Mouse (Mus musculus) myocyte (in vitro differentiated cells): Measurements from ENCODE around the gene Tbce. TPM values are rescaled to one million over a fixed set of nuclear protein-coding genes. Genes with fewer than 3 reads are reported as not detected.
"Not testable (repeated sequence)": the region's sequence is repeated elsewhere in the genome, so short reads cannot be mapped to it uniquely, and the experiment has no call there.

Experiments used
- H3K27me3 ChIP-seq: one replicate; pipeline ENCODE4 v1.6.1; 2011; ENCODE audit not compliant: control insufficient read depth, insufficient read depth, insufficient read length
- H3K36me3 ChIP-seq: one replicate; pipeline ENCODE4 v1.6.1; 2011; ENCODE audit not compliant: control insufficient read depth, insufficient read depth
- H3K4me2 ChIP-seq: one replicate; pipeline ENCODE4 v1.6.1; 2011; ENCODE audit warnings: low read depth, control low read depth
- H3K4me3 ChIP-seq: one replicate; pipeline ENCODE4 v1.5.1; 2011; ENCODE audit warnings: mild to moderate bottlenecking, control low read depth, moderate library complexity
- H3K79me2 ChIP-seq: one replicate; pipeline ENCODE4 v1.6.1; 2011; ENCODE audit not compliant: control insufficient read depth, insufficient read depth
- H3ac ChIP-seq: one replicate; pipeline ENCODE4 v1.6.1; 2011; ENCODE audit not compliant: control insufficient read depth, insufficient read length
- CEBPB ChIP-seq: IDR thresholded peaks from 2 replicates; pipeline ENCODE4 v1.6.1; 2011; ENCODE audit warnings: mild to moderate bottlenecking, moderate library complexity; ENCODE audit not compliant: poor library complexity, insufficient read depth, severe bottlenecking
- E2F4 ChIP-seq: IDR thresholded peaks from one replicate; pipeline ENCODE4 v1.6.1; 2011; ENCODE audit warnings: mild to moderate bottlenecking, control low read depth, moderate library complexity; ENCODE audit not compliant: insufficient read depth
- MAX ChIP-seq: IDR thresholded peaks from one replicate; pipeline ENCODE4 v1.6.1; 2011; ENCODE audit warnings: low read depth, mild to moderate bottlenecking, control low read depth
- MYOD1 ChIP-seq, 3 experiments: IDR thresholded peaks; one replicate each; pipeline ENCODE4 v1.6.1; 2011; ENCODE audit warnings: control low read depth in 2 of 3, low read depth in 2 of 3, mild to moderate bottlenecking in 2 of 3, moderate library complexity in 1 of 3; ENCODE audit not compliant: insufficient read length in 2 of 3, control insufficient read depth in 1 of 3
- MYOG ChIP-seq, 3 experiments: IDR thresholded peaks; one replicate each; pipeline ENCODE4 v1.6.1; 2011; ENCODE audit warnings: control low read depth in 2 of 3, low read depth in 2 of 3, mild to moderate bottlenecking in 2 of 3; ENCODE audit not compliant: insufficient read length in 2 of 3, control insufficient read depth in 1 of 3, insufficient read depth in 1 of 3
- POLR2A ChIP-seq: IDR thresholded peaks from one replicate; pipeline ENCODE4 v1.6.1; 2011; ENCODE audit warnings: low read depth, mild to moderate bottlenecking, control low read depth, moderate library complexity; ENCODE audit not compliant: insufficient read length
- POLR2AphosphoS2 ChIP-seq: IDR thresholded peaks from one replicate; pipeline ENCODE4 v1.6.1; 2011; ENCODE audit warnings: low read depth, control low read depth; ENCODE audit not compliant: insufficient read length
- REST ChIP-seq: IDR thresholded peaks from one replicate; pipeline ENCODE4 v1.6.1; 2011; ENCODE audit warnings: mild to moderate bottlenecking, control low read depth, moderate library complexity; ENCODE audit not compliant: insufficient read depth, insufficient read length
- SRF ChIP-seq: IDR thresholded peaks from one replicate; pipeline ENCODE4 v1.6.1; 2011; ENCODE audit warnings: low read depth; ENCODE audit not compliant: control insufficient read depth, insufficient read length
- TCF12 ChIP-seq: IDR thresholded peaks from one replicate; pipeline ENCODE4 v1.6.1; 2011; ENCODE audit warnings: mild to moderate bottlenecking, control low read depth; ENCODE audit not compliant: poor library complexity, insufficient read depth, severe bottlenecking
- TCF3 ChIP-seq: IDR thresholded peaks from one replicate; pipeline ENCODE4 v1.6.1; 2011; ENCODE audit warnings: low read depth, control low read depth; ENCODE audit not compliant: insufficient read length
- USF1 ChIP-seq: IDR thresholded peaks from one replicate; pipeline ENCODE4 v1.6.1; 2011; ENCODE audit warnings: low read depth, mild to moderate bottlenecking, control low read depth, moderate library complexity
- polyA plus RNA-seq: library from polyadenylated mRNA; unstranded; fragments of >200 nt; fragmentation: generic; extraction: Trizol; gene quantifications from one replicate; pipeline ENCODE4 v1.2.1, GENCODE M21; 2012; ENCODE audit warnings: missing spikeins

Tbce gene
- polyA plus RNA-seq, 1 experiment = 20.3 TPM

DNA sequence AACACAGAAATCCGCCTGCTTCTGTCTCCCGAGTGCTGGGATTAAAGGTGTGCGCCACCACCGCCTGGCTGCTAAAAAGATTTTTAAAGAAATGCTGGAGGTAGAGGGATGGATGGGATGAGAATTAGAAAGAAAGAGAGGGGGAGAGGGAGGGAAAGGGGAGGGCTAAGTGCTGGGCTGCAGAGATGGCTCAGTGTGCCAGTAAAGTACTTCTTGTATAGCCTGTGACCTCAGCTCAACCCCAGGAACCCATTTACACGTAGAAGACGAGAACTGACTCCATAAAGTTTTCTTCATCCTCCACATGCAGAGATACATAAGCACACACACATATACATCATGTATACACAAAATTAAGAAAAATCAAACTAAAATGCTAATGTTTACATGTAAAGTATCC, 13.9 kb downstream of the Tbce start:
- Histone ChIP-seq H3K4me2 (no peak overlapping the region), H3K4me3 (no peak overlapping the region), H3K79me2 (peaks cover 12% of the 10 kb centered on the region), H3K36me3 (peaks cover 14% of the 10 kb centered on the region), H3K27me3 (no peaks in the 10 kb centered on the region), H3ac (no peak overlapping the region)
- TF ChIP-seq TCF3 (no peak), TCF12 (no peak), SRF (no peak), MYOG (IDR thresholded peaks at IDR 0.05; ENCODE audit: control insufficient read depth in 1 of 3, insufficient read depth in 1 of 3, insufficient read length in 2 of 3, low read depth in 2 of 3) (no peak), MYOD1 (IDR thresholded peaks at IDR 0.05; ENCODE audit: control insufficient read depth in 1 of 3, insufficient read length in 2 of 3, low read depth in 2 of 3) (no peak), POLR2AphosphoS2 (no peak), MAX (no peak), REST (no peak), E2F4 (no peak), USF1 (no peak), POLR2A (no peak), CEBPB (no peak)

GRCm38 (mm10) chr13:14021417-14021816, 18.0 kb downstream of the Tbce start:
- not testable (repeated sequence) for H3K27me3 ChIP-seq, H3ac ChIP-seq, H3K4me2 ChIP-seq, H3K4me3 ChIP-seq, H3K79me2 ChIP-seq
- H3K36me3 ChIP-seq = peaks cover 15% of the 10 kb centered on the region

GRCm38 (mm10) chr13:14018852-14019251, 20.6 kb downstream of the Tbce start:
- H3K4me2 ChIP-seq = no peak overlapping the region
- TF ChIP-seq SRF = no peak
- no peak for TF ChIP-seq CEBPB
- TF ChIP-seq MAX = no peak
- no peak for TF ChIP-seq REST
- TF ChIP-seq TCF3 = no peak
- no peak for TF ChIP-seq MYOG (IDR thresholded peaks at IDR 0.05; ENCODE audit: control insufficient read depth in 1 of 3, insufficient read depth in 1 of 3, insufficient read length in 2 of 3, low read depth in 2 of 3)
- H3K79me2 ChIP-seq = no peaks in the 10 kb centered on the region
- peaks cover 24% of the 10 kb centered on the region for H3K36me3 ChIP-seq
- H3K4me3 ChIP-seq = no peak overlapping the region
- no peak overlapping the region for H3ac ChIP-seq
- H3K27me3 ChIP-seq = no peaks in the 10 kb centered on the region

GRCm38 (mm10) chr13:14018283-14018682, 21.2 kb downstream of the Tbce start:
- Histone ChIP-seq H3K27me3 (no peaks in the 10 kb centered on the region), H3K79me2 (no peaks in the 10 kb centered on the region), H3K36me3 (peaks cover 25% of the 10 kb centered on the region), H3ac (no peak overlapping the region), H3K4me3 (no peak overlapping the region), H3K4me2 (no peak overlapping the region)
- no peak for TF ChIP-seq MYOG (IDR thresholded peaks at IDR 0.05; ENCODE audit: control insufficient read depth in 1 of 3, insufficient read depth in 1 of 3, insufficient read length in 2 of 3, low read depth in 2 of 3)
- TF ChIP-seq CEBPB = no peak
- TF ChIP-seq TCF12 = no peak
- no peak for TF ChIP-seq E2F4
- no peak for TF ChIP-seq USF1
- TF ChIP-seq MAX = no peak
- TF ChIP-seq TCF3 = no peak
- no peak for TF ChIP-seq POLR2A
- no peak for TF ChIP-seq REST
- TF ChIP-seq POLR2AphosphoS2 = no peak
- no peak for TF ChIP-seq MYOD1 (IDR thresholded peaks at IDR 0.05; ENCODE audit: control insufficient read depth in 1 of 3, insufficient read length in 2 of 3, low read depth in 2 of 3)
- no peak for TF ChIP-seq SRF

DNA sequence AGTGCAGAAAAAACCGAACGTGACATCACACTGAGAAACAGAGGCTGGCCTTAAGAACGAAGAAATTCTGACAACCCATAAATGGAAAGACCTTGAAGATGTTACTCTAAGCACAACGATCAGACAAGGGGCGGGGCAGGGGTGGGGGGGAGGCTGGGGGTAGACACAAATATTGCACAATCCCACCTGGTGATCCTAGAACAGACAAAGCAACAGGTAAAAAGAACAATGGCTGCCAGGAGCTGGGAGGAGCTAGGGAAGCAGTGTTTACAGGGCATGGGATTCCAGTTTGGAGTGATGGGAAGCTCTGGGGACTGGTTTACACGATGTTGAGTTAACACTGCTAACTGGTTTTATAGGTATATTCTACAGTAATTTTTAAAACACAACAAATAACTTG, 23.8 kb downstream of the Tbce start:
- peaks cover 39% of the 10 kb centered on the region for H3K36me3 ChIP-seq
- no peaks in the 10 kb centered on the region for H3K27me3 ChIP-seq
- H3K79me2 ChIP-seq = no peaks in the 10 kb centered on the region
- H3K4me3 ChIP-seq = no peak overlapping the region
- H3K4me2 ChIP-seq = no peak overlapping the region
- no peak overlapping the region for H3ac ChIP-seq
- TF ChIP-seq MYOD1 (IDR thresholded peaks at IDR 0.05; ENCODE audit: control insufficient read depth in 1 of 3, insufficient read length in 2 of 3, low read depth in 2 of 3) = no peak
- TF ChIP-seq TCF12 = no peak
- TF ChIP-seq SRF = no peak
- TF ChIP-seq REST = no peak
